Mouse (Mus musculus): ENCODE measurements around the gene Slc22a6. TPM values are rescaled to one million over a fixed set of nuclear protein-coding genes. Genes with fewer than 3 reads are reported as not detected.

The Slc22a6 gene
- total RNA-seq, 2 experiments from 2014 or later, result not detected

Other genes starting within 250 kb of the Slc22a6 start
- not detected for gene Slc22a30, start 212.9 kb upstream of the Slc22a6 start, total RNA-seq (2021)
- gene Slc22a8, start 26.8 kb upstream of the Slc22a6 start, total RNA-seq (2021), result not detected
- not detected for gene Chrm1, start 45.8 kb downstream of the Slc22a6 start, total RNA-seq (2021)
- 10 to 100 TPM; 30.2 to 37.3 TPM for gene Slc3a2, start 105.3 kb downstream of the Slc22a6 start, total RNA-seq (2021)
- 10 to 100 TPM; 16.4 to 16.9 TPM for gene Wdr74, start 117.8 kb downstream of the Slc22a6 start, total RNA-seq (2021)
- 1 to 10 TPM in 1 of 2 experiments, not detected in 1; 1.0 TPM for gene 1700092M07Rik, start 122.7 kb downstream of the Slc22a6 start, total RNA-seq (2021)
- 10 to 100 TPM; 16.0 to 16.6 TPM for gene Stx5a, start 123.4 kb downstream of the Slc22a6 start, total RNA-seq (2021)
- gene Nxf1, start 139.0 kb downstream of the Slc22a6 start, total RNA-seq (2021), result 10 to 100 TPM; 27.5 to 31.3 TPM
- gene Tmem223, start 153.0 kb downstream of the Slc22a6 start, total RNA-seq (2021), result 10 to 100 TPM; 91.0 to 99.3 TPM
- 1 to 10 TPM; 7.3 to 8.6 TPM for gene Tmem179b, start 156.4 kb downstream of the Slc22a6 start, total RNA-seq (2021)
- 1 to 10 TPM; 5.0 to 5.1 TPM for gene Taf6l, start 168.4 kb downstream of the Slc22a6 start, total RNA-seq (2021)
- gene Polr2g, start 180.5 kb downstream of the Slc22a6 start, total RNA-seq (2021), result 10 to 100 TPM; 37.7 to 38.3 TPM
- 1 to 10 TPM in 1 of 2 experiments, under 1 TPM in 1; 0.76 to 1.1 TPM for gene Zbtb3, start 184.5 kb downstream of the Slc22a6 start, total RNA-seq (2021)
- 10 to 100 TPM; 11.1 to 13.6 TPM for gene Ttc9c, start 201.3 kb downstream of the Slc22a6 start, total RNA-seq (2021)
- gene Hnrnpul2, start 202.0 kb downstream of the Slc22a6 start, total RNA-seq (2021), result 10 to 100 TPM; 41.2 to 44.3 TPM
- 1 to 10 TPM; 2.5 to 4.2 TPM for gene AC129217.1, start 211.7 kb downstream of the Slc22a6 start, total RNA-seq (2021)
- 10 to 100 TPM; 16.4 to 16.6 TPM for gene Bscl2, start 219.4 kb downstream of the Slc22a6 start, total RNA-seq (2021)
- not detected for gene Gng3, start 221.2 kb downstream of the Slc22a6 start, total RNA-seq (2021)
- 1 to 10 TPM; 5.6 to 8.8 TPM for gene Lrrn4cl, start 232.7 kb downstream of the Slc22a6 start, total RNA-seq (2021)